Mouse (Mus musculus) left cerebral cortex, adult 11 months (tissue): ENCODE measurements around the gene Col28a1.

Experiments used
- DNase-seq: peaks from one replicate; pipeline ENCODE4 v3.0.0; 2022; ENCODE audit warnings: low spot score

Col28a1 gene

DNA sequence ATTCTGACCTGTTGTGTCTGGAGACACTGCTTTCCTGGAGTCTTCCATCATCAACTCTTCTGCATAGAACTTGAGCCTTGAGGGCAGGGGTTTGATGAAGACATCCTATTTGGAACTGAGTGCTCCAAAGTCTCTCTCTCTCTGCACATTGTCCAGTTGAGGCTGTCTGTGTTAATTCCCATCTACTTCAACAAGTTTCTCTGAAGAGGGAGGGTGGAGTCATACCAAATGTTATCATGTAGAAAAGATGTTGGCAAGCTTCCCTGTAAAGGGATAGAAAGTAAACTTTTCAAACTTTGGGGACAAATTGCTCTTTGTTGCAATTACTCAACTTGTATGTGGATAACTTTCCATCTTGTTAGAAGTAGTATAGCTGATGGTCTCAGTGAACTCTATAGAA is at the start of gene Col28a1:
Gene Col28a1 (minus strand): TSS at position 101 of the 400 bp plus-strand sequence.
- DNase-seq = no peak

DNA sequence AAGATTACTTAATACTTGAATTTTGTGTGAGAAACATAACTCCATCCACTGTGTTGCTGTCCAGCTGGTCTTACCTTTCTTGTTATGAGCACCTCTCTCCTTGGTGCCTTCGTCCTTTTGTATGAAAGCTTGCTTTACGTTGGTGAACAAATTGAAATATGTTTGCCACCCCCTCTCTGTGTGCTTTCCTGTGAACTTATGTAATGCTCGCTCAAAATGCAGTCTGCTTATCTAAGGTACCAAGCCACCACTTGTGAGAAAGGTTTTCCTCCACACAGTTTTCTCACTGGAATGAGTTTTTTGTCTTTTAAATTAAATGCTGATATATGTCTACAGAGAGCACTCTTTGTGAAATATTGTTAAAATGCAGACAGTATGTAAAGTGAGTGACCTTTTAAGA is 36.2 kb upstream of the Col28a1 start:
- no peak for DNase-seq

DNA sequence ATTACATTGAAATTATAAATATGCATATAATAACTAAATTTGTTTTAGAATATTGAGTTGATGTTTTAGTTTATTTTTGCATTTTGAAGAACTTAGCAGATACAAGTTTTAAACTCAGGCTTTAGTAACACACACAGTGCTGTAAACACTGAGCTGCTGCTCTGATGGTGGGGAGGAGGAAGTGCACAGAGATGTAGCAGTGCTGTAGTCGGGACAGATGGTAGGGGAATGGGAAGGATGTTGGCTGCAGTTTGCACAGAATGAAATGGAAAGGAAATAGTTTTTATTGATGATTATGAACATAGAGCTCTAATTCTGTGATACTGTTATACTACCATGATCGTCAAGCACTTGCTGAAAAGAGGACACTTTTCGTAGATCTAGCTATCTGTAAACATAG is 34.6 kb upstream of the Col28a1 start:
- DNase-seq = no peak

DNA sequence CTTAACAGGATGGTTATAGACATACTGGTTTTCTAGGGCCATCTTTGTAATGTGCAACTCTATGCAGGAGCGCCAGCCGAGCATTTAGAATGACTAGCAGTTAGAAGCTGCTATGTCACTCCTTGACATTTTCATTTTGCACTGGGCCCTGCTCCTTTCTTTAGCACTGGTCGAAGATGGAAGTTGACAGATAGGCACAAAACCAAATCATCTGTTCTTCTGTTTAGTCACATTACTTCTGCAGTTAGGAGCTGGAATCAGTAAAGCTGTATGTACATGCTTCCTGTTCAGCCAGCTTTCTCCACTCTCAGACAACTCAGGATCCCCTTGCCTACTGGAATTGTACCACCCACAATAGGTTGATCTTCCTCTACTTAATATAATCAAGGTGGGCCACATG is 18.2 kb upstream of the Col28a1 start:
- no peak for DNase-seq

DNA sequence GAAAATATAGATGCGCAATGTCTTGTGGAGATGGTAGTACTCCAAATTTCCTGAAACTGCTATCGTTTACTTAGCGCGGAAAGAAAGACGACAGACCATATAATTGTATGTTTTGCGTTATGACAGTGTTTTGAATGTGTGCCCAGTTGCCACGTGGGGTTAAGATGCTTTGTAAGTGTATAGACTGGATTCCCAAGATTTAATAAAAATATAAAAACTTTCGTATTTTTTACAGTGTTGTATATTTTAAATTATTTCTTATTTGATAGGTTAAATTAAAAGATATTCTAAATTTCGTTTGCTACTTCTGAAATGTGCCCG is 17.4 kb upstream of the Col28a1 start:
- DNase-seq = no peak

DNA sequence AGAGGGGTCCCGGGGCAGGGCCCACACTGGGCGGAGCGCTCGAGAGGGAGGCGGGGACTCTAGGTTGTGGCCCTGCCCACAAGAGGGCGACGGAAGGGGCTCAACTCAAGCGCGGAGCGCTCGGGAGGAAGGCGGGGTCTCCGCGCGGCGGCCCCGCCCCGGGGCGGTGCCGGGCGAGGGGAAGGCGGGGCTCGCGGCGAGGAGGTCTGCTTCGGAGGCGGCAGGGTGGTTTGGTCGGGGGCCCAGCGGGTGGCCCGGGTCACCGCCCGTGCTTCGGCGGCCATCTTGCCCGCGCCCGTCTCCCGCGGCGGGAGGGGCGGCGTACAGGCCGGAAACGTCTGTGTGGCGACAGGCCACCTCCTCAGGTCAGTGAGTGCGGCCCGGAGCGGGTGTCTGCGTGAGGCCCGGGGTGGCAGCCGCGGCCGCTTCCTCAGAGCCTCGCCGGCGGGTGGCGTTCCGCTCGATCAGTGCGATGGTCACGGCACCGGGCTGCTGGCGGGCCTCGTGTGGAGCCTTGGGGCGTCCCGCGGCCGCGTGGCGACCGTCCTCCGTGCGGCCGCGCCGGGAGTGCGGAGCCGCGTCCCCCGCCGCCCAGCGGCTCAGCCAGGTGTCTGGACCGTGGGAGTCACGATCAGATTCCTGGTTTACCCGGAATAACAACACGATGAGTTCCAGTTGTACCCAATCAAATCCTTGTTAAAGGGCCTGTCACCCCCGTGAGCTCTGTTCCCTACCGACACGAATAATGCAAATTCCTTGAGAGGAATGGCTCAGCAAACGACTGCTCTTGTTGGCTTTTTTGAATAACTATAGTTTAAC is 16.8 kb upstream of the Col28a1 start, which contains the start of gene Mios:
Gene Mios (plus strand): TSS at position 176 of the 819 bp plus-strand sequence.
- peak; percentile 67 for DNase-seq

DNA sequence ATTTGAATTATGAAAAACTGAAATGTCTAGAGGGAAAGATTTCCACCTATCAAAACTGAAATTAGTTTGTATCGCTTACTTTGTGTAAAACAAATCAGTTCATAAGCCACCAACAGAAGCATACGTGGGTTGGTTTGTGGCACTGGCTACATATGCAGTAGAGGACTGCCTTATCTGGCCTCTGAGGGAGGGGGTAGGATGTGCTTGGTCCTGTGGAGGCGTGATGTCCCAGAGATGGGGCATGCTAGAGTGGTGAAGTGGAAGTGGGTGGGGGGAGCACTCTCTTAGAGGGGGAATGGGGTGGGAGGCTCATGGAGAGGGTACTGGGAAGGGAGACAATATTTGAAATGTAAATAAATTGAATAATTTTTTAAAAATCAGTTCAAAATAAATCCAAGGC is 2.5 kb downstream of the Col28a1 start:
- DNase-seq = no peak

DNA sequence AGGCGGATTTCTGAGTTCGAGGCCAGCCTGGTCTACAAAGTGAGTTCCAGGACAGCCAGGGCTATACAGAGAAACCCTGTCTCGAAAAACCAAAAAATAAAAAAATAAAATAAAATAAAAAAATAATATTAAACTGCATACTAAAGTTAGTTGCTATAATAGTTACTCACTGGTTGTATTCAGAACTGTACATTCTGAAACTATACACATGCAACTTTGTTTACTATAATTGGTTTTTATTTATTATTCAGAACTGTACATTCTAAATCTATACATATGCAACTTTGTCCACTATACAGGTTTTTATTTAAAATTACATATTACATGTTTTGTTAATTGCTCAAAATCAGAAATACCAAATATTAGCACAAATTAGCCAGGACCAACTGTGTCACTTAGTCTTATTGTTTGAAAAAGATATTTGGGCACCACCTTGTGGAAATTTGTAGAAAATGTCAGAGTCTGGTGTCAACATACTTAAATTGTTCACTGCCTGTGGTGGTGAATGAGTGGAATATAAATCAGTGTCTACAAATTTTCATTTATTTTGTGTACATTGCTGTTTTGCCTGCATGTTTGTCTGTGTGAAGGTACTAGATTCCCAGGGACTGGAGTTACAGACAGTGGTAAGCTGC is 3.7 kb downstream of the Col28a1 start:
- no peak for DNase-seq

DNA sequence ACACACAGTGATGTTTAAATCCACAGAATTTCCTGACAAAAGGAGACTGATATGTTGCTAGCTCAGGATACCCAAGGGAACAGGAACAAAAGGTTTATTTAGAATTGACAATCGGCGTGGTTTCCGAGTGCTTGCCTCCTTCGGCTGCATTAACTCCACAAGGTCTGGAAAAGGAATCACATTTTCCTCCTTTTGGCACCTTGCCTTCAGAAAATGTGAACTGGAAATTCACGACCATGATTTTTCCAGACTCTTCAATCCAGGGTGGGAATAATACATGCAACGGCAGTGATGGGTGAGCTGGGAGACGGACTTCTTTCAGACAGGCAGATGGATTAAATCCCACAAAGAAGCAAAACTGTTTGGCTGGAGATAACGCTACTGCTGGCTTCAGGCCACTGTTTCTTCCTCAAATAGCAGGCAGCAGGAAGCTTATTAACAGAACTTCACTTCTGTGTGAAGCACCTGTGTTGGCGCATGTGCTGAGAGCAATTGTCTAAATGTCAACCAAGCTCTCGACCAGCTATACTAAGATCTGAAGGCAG is 13.9 kb downstream of the Col28a1 start:
- no peak for DNase-seq

DNA sequence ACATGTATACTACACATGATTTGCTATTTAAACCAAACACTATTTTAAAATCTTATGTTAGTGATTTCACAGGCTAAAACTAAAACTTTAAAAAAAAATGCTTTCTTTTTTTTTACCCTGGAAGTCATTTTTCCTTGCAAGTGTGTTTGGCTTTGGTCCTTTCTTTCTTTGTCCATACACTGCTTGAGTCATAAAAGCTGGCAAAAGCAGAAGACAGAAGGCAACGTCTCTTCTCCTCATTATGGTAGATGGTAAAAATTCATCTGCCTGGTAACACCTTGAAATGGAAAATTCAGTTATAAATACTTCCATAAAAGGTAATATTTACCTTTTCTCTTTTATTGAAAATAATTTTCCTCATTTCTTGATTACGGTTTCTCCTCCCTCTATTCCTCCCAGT is 16.3 kb downstream of the Col28a1 start:
- no peak for DNase-seq

DNA sequence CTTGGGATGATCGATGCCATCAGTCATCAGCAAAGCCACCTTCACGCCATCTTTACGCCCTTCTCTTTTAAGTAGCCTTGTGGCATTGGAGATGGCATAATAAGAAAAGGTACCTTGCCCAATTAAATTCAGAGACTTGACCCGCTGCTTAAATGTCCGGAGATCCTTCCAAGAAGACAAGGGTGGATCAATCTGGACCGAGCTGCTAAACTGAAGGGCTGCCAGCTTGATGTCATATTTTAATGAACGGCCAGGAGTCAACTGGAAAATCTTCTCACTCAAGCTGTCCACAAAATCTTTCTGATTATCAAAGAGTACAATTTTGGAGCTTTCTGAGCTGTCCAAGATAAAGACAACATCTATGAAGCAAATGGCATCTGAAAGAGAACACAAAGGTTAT is 17.1 kb downstream of the Col28a1 start:
- no peak for DNase-seq

DNA sequence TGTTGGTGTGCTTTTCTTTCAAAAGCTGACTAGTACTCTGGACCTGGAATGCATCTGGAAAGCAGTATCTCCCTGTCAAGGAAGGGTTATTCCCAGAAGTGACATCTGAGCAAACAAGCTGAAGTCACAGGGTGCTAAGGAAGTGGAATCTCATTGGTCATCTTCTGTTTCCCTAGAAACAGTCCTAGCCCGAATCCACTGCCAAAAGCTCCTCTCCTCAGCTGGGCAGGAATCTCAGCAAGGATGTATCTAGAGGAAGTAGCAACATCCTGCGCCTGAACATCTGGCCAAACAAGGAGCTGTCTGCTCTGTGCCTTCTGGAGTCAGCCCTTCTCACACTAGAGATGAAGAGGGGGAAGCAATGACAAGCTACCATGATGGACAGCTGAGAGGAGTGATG is 18.4 kb downstream of the Col28a1 start:
- DNase-seq = no peak

DNA sequence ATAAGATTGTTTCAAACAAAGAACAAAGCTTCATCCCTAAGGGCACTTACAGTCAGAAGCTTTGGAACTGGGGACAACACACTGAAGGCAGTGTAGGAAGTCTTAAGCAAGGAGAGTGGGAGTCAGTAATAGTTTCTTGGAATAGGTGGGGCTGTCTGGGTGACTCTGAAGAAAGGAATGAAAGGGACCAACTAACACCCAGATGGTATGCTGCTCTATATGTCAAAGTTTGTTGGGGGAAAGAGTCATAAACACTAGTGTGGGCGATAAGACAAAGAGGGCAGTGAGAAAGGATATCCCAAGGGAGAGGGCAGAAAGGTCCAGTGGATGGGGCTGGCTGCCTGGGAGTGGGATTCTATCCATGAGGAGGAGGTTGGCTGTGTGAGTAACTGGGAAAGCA is 20.3 kb downstream of the Col28a1 start:
- DNase-seq = no peak

DNA sequence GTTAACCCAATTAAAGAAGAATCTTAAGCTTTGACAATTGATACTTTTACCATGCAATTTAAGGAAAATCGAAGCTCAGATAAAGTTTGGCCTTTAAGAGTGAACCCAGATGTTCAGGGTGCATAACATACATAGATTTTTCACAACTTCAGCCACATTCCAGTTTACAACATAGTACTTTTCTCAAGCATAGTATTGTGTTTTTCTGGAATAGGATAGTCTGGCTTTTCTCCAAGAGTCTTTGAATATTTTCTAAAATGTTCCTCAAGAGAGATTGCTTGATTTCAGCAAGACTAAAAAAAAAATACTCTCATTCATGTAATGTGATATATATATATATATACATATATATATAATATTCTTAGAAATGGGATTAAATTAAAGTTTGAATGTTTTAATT is 27.7 kb downstream of the Col28a1 start:
- no peak for DNase-seq

DNA sequence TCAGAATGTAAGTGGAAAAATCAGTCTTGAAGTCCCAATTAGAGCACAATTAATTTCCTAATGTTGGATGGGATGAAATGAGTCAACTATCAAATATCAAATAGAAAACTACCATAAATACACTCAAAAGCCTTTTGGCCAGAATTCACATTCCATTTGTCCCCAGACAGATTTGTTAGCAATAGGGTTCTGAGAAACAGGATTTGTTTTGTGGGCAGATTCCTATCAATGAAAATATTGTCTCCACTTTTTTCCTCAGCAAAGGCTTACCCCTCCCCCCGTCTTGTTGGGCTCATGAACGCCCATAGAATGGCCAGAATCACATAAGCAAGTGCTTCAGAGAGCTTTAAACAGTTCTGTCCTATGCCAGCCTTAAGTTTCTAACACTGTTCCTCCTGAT is 32.4 kb downstream of the Col28a1 start:
- DNase-seq = no peak

DNA sequence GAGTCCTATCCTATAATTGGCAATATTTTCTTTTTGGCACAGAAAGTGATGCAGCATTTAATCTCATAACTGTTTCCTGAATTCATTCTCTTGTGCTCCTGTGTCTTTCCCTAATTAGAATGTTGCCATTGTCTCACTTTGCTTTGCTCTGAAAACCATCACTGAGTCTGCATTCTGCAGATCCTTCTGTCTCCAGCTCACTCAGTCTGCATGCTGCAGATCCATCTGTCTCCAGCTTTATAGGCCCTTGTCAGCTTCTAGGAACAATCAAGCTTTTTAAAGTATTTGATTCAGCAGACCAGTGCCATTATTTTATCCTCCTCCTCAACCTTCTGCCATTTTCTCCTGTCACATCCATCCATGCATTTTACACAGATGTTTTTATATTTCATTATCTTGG is 35.3 kb downstream of the Col28a1 start:
- no peak for DNase-seq

DNA sequence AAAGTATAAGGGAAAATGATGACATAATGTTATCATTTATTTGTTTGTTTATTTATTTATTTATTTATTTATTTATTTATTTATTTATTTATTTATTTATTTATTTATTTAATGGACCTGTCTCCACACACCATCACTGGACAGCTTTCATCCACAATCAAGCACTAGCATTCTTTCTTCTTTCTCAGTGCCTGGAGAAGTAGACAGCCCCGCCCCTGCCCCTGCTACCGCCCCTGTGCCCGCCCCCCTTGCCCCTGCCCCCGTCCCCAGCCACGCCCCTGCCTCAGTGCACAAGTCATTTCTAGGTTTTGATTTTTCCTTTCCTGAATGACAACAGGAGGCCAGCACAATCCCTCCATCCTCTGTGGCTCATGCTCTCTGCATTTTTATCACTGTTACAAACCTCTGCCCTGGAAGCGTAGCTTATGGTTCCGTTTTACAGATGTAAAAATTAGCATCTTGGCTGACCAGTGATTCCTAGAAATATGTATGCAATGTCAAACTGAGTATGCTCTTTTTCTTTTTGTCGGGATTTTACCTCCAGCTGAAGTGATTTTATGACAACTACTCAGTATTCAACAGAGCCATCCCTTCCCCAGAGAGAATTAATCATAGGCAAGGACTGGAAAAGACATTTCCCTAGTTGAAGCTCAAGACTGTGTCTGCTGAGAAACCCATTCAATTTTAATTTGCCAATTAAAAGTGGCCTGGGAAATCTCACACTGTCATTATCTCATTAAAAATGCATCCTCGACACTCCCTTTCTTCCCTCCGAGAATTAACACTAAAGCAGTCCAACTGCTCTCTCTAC is 39.7 kb downstream of the Col28a1 start:
- no peak for DNase-seq

DNA sequence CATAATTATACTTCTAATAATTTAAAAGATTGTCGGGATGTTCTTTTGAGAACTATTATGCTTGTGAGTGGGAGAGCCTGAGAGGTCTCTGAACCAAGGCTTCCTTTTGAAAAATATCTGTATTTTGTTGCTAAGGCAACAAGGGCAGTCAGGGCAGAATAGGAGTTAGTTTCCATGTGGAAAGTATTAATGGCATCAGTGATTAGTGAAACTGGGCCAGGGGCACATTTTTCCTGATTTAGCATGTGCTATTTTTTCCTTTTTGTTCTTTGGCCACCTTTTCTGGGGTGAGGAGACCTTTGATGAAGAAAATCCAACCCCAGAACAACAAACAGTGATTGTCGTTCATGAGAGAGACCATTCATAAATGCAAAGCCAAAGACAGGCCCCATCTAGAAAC is 43.5 kb downstream of the Col28a1 start:
- no peak for DNase-seq

DNA sequence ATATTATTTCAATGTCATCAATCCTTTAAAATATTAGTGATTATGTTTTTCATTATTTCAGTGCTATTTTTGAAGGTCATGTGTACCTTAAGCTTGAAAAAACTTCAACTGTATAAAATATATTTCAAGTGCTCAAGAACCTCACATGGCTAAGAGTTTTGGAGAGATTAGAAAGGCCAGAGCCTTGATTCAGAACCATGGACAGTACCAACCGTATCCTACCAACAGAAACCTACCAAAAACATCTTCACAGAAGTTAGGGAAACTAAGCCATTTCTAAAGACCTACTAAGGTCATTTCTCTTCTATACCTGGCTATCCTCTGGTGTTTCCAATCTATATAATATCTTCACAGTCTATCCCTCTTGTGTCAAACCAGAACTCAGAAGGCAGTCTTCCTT is 50.5 kb downstream of the Col28a1 start:
- DNase-seq = no peak

DNA sequence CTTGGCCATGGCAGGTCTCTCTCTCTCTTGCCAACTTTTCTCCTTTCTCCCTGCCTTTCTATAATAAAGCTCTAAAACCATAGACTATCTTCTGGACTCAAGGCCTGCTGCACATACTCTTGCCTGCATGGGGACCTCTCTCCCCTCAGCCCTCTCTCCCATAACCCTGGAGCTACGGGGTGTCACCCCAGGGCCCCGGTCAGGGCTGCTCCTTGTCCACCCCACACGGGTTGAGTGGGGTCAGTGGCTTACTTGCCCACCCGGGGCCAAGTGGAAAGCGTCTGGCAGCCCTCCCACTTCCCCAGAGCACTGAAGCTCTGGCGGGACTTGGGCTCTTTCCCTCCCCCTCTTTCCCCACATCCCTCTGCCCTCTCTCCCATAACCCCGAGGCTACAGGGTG is 62.3 kb downstream of the Col28a1 start:
- DNase-seq = no peak

DNA sequence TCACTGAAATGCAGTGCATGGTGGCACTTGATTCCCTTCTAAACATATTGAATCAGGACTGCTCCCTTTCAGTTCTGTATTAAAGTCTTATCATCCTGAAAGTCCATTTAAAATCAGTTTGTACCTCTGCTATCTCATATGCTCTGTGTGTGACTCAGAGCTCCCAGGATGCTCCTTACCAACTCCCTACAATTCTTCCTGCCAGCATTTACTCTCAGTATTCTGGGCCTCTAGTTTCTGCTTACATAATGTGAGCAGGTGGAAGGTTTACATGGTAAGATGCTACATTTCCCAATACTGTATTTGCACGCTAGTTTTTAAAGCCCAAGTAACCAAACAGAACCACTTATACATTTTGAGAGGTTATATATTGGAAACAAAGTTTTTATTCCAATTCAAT is 64.3 kb downstream of the Col28a1 start:
- DNase-seq = no peak

DNA sequence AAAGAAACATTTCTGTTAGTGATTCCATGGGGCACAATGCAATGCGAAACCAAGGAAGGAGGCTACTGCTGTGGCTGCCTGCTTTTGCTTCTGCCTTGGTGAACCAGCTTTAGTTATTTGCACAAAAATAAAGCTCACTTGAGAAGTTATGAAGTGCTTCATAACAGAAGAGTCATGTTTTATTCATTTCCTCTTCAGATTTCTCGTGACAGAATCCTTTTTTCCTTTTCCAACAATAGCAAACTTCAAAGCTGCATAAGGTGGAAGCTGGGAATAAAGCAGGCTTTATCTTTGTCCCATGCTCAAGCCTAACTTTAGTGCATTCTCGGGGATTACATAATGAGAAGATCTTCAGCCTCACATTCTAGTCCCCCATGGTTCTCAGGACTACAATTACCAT is 65.9 kb downstream of the Col28a1 start:
- DNase-seq = peak; percentile 18

DNA sequence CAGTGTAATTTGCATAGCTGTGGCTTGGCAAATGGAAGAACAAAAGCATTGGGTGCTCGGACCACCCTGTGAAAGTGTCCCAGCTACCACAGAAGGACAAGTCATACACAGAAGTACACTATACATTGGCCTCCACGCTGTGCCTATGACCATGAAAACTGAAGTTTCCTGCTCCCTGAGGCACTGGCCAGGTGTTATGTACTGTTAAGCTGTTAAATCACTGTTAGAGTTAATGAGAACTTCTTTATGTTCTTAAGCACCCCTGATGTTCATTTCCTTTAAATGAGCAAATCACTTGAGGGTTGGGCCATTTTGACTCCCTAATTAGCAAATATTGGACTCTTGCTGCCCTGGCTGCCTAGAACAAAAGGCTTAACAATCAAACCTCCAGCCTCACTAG is 73.3 kb downstream of the Col28a1 start:
- DNase-seq = no peak
